Mouse (Mus musculus): ENCODE data around the gene Car5a.

Car5a gene

DNA sequence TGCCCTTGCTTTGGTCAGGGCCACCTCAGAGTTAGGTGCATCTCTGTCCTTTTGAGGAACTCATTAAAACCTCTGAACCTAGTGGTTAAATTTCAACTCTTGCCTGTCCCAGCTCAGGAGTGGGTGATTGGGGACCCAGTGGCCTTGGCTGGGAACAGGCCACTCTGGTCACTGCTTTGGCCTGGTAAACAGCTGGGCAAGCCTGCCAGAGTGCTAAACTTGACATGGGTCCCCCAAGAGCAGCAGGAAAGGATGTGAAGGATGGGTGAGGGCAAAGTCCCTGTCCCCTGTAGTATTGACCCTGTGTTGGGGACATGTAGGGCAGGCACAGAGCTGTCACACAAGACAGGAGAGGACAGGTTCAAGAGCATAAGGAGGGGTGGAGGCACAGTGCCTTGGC, at the start of gene Car5a:
Car5a (minus strand) TSS at position 74 of the 400 bp plus-strand sequence.
- no peak for DNase-seq

- no peak for DNase-seq
Observed at GRCm38 (mm10) chr8:121992911-121993310, 48.2 kb upstream of the Car5a start.

- no peak for DNase-seq
Observed at GRCm38 (mm10) chr8:121991611-121992010, 46.9 kb upstream of the Car5a start.

DNA sequence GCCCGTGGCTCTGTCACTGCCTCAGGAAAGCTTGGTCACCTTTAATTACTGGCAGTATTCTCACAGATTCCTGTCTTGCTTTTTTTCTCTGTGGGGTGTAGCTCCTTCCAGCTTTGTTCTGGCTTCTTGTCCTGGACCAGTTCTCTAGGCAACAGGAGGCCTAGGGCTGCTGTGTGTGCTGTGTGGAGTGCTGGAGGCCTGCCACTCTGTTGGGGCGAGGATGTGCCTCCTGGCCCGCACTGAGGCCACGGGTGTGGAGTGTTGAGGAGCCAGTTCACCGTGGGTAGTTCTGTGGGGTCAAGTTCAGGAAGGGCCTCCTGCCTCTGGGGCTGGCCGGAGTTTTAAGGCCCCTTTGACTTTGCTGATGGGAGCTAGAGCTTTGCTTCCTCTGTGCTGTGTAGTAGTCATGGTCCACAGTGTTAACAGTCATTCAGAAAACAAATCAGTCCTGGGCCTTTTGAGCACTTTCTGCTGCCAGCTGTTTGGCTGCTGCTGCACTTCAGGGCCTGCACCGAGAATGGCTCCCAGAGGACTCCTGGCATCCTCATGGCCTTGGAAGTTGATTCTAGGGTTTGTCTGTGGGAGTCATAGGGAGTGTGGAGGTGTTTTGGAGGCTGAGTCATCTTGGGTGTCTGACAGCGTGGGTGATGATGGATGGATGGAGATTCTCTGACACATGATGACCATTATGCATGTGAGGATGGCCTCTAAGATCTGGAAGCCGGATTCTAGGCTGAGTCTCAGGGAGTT, 46.0 kb upstream of the Car5a start:
- no peak for DNase-seq

DNA sequence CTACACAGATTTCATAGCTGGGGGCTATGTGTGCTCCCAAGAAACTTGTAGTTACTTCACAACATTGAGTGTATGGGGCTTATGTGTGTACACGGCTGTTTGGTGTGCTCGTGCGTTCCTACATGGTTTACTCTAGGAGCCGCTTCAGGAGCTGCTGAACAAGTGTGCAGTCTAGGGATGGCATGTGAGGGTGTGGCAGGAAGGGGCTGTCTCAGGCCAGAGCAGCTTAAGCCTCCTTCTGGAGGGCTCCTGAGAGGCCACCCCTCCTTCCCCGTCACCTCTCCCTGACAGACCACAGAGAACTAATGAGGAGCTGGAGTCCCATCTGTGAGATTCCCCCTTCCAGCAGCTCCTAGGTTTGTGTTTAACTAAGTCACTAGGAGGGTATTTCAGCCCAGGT, 43.2 kb upstream of the Car5a start:
- DNase-seq = no peak

DNA sequence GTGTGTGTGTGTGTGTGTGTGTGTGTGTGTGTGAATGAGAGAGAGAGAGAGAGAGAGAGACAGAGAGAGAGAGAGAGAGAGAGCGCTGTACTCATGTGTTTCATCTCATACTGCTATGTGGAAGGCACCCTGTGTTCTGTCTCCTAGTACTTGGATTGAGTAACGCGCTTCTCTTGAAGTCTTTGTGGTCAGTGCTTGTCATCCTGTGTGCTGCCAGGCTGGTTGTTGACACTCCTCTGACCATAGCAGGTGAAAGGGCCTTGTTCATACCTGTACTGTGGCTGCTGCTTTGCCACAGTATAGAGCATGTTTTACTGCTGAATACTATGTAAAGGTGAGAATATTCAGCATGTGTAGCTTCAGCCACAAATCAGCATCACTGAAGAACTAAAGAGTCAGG, 41.0 kb upstream of the Car5a start:
- no peak for DNase-seq

DNA sequence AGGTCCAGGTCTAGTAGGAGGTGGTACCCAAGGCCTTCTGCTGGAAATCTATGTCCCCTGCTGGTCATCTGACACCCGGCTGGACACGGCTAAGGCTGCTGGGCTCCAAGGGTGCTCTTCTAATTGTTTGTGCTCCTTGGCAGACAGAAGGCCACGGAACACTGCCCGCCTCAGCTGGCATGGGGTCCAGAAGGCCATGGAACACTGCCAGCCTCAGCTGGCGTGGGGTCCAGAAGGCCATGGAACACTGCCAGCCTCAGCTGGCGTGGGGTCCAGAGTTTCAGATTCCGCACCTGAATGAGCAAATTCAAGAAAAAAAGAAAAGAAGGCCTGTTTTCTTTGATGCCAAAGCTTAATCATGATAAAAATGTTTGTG, 36.8 kb upstream of the Car5a start:
- no peak for DNase-seq

DNA sequence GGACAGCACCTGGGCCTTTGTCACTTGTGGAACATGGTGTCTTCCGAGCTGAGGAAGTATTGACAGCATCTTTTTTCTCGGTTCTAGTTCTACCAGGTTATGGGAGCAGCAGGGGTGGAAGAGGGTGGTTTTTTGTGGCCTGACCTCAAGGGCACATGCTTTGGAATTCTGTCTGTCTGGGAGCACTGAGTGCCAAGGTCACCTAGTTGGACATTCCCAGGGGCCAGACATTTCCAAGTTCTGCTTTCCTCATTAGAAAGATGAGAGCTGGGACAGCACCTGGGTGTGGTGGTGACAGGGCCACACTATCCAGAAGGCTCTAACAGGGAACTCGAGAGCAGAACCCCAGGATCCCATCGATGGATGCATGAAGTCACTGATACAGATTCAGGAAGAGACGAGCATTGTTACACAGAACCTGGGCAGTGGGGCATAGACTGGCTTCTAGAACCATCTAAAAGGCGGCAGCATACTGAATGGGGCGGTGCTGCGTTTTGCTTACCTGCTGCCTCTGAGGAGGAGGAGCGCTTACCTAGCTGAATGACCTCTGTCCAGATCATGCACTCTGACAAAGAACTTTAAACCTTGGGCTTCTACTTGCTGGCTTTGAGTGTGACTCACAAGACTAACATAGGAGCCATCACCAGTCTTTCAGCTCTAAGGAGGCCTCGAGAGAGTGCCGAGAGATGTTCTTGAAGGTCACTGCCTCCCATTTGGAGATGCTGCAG, 36.3 kb upstream of the Car5a start:
- no peak for DNase-seq

DNA sequence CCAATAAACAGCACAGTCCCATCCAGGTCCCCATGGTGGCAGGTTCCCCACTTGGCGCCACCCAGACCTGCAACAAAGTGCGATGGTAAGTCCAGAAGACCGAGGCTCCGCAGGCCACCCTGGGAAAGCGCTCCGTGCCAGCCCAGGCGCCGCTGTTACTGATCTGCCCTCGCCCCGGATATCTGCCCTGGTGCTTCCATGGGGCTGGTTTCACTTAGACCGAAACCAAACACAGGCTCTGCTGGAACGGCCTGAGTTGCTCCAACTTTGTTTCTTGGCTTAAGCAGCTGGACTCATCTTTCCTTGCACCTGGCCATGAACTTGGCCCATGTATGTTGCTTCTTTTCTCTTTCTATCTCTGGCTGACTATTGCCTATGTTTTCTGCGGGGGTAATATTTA, 34.0 kb upstream of the Car5a start:
- no peak for DNase-seq

DNA sequence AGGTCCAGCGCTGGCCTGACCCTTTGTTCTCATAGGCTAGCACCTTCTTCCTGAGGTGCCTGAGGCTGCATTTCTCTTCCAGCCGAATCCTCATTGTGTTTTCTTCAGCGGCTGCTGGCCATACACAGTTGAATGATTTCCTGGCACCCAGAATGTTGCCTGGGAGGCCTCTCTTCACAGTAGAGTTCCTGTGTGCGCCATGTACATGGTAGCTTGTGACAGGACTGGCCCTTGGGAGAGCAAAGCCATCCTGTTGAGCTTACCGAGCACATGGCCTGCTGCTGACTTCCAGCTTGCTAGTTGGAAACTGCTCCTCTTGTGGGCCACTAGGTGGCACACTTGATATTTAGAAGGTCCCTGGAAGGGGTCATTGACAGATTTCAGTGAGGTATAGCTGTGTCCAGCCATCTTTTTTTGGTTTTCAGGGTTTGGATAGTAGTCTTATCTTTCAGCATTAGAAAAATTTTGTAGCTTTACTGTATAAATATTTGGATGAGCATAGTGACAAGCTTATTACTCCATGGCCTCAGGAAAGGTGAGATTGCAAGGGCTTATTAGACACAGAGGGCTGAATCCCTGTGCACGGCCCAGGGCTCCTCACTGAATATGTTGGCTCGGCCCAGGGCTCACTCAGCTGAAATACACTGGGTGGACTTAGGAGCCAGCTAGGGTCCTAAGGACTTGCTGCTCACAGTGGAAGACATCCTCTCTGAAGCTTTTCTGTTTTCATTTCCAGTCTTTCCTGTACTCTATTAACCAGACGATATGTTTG, 33.3 kb upstream of the Car5a start:
- peak; percentile 37 for DNase-seq

GRCm38 (mm10) chr8:121973906-121974305, 29.2 kb upstream of the Car5a start:
- no peak for DNase-seq

DNA sequence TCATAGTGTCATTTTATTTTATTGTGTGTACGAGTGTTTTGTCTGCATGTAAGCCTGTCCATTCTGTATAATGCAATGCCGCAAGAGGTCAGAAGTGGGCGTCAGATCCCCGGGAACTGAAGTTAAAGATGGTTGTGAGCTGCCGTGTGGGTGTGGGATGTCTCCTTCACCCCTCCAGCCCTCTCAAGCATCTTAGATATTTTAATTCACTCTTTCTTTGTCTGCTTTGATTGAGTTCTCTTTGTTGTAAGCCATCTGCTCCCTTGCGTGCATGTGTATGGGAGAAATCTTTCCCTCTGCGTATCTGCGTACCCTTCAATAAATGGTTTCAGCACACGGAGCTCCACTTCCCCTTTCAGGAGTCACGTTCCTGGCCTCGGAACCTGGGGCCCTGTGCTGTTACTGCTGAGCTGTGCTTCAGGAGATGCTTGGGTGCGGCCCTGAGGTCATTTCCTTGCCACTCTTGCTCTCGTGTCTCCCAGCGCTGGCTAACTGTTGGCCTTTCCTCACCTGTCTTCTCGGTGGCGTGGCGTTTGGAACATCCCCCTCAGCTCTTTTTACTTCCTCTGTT, 26.9 kb upstream of the Car5a start:
- DNase-seq = no peak

GRCm38 (mm10) chr8:121970225-121970624, 25.5 kb upstream of the Car5a start:
- no peak for DNase-seq

- DNase-seq = no peak
Observed at GRCm38 (mm10) chr8:121968542-121968941, 23.8 kb upstream of the Car5a start.

GRCm38 (mm10) chr8:121967977-121968376, 23.3 kb upstream of the Car5a start:
- no peak for DNase-seq

DNA sequence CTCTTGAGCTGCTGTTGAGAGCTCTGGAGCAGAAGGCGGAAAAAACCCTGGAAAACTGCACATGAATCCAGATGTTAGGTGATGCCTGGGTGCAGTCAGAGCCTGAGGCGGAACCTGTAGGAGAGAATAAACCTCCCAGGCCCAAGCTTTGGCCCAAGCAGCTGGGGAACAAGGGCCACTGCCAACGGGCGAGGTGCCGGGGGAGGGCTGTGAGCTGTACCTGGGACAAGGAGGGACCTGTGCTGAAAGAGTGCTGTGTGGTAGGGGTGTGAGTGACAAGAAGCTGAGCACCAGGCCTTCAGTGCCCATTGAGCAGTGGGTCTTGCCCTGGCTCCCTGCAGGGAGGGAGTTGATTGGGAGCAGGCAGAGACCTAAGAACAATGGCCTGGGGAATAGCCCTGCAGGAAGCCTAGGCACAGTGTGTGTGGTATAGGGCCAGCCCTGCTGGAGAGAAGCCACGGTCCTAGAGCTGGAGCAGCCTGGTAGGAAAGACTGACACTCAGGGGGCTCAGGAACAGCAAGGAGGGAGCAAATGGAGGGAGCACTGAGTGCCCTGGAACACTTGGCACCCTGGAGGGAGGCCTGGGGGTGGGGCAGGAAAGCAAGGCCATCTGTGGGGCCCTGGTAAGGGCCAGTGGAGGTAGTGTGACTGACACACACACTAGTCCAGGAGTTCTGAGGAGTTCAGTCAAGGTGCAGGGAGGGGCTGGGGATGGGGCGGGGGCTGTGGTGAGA, 22.2 kb upstream of the Car5a start:
- DNase-seq = no peak

- no peak for DNase-seq
Observed at GRCm38 (mm10) chr8:121966110-121966509, 21.4 kb upstream of the Car5a start.

DNA sequence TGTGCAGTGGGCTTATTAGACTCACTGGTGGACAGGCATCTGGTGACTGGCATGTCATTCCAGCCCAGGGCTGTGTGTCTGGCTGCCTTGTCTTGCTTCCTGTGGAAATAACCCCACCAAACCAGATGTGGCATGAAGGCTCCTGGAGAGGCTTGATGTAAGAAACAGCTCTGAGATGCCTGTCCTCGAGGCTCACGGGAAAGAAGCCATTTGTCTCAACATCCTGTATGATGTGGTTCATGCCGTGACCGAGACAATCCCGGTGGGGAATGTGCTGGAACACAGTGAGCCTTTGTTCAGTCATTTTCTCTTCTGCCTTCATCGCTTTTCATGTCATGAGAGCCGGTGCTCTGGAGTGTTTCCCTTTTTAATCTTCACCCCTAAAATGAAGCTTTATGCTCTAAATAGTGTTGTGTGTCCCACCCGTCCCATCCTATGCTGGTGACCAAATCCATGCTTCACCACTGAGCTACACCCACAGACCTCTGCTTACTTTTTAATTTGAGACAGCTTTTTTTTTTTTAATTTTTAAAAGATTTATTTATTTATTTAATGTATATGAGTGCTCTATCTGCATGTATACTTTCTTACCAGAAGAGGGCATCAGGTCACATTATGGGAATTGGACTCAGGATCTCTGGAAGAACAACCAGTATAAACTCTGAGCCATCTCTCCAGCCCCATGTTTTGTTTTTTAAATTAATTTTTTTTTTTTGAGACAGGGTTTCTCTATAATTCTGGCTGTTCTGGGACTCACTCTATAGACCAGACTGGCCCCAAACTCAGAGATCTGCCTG, 20.2 kb upstream of the Car5a start:
- no peak for DNase-seq

DNA sequence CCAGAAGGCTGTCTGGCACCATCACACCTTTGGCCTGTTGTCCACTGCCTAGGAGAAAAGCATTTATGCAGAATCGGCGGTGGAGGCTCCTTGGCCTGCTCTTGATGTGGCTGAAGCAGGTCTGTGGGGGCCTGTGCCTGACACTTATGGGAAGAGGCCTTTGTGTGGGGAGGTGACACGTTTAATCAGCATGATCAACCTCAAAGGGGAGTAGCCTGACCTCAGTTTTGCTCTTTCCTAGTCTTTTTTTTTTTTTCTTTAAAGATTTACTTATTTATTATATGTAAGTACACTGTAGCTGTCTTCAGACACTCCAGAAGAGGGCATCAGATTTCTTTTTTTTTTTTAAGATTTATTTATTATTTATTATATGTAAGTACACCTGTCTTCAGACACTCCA, 18.2 kb upstream of the Car5a start:
- DNase-seq = no peak

- DNase-seq = no peak
Observed at GRCm38 (mm10) chr8:121958395-121958794, 13.7 kb upstream of the Car5a start.

- no peak for DNase-seq
Observed at GRCm38 (mm10) chr8:121955825-121956500, 11.3 kb upstream of the Car5a start.
